ENCODE assay signal across 8 mouse cellular contexts in genomic region chr5:115237803-115238728, GRCm38 (mm10). TPM values are rescaled to one million over a fixed set of nuclear protein-coding genes. Genes with fewer than 3 reads are reported as not detected.
A peak's percentile ranks its signal among the peaks of the same experiment; 100 is the strongest.
DNase-seq lines count a peak whose midpoint lies in the region; ATAC-seq and TF ChIP-seq lines count a peak whose summit lies in the region.

No protein-coding gene starts in this region.

- no peaks in the 10 kb centered on the region for H3K9me3 ChIP-seq in forebrain, embryonic 15.5 days
- H3K9me3 ChIP-seq in lung, embryonic 14.5 days (ENCODE audit: low read depth, low read length) = no peaks in the 10 kb centered on the region

- H3K27ac ChIP-seq in forebrain, embryonic 15.5 days (replicated peaks) = 0 out of 2 replicates have a peak overlapping the region, but pooled peaks have one; percentile 13
- peak overlapping the region; percentile 93 for H3K27ac ChIP-seq in layer of hippocampus, adult 2 months
- peak overlapping the region; percentile 1; the same call in 1 of the 2 replicates for H3K27ac ChIP-seq in lung, embryonic 14.5 days (ENCODE audit: low read depth)
- H3K27ac ChIP-seq in olfactory bulb, adult 2 months (ENCODE audit: insufficient read depth, low read depth, low read length) = peak overlapping the region; percentile 30; the same call in 1 of the 2 replicates
- H3K27ac ChIP-seq in thymus, adult 2 months (ENCODE audit: control insufficient read depth, insufficient read depth, low read length) = no peak overlapping the region

- ATAC-seq in forebrain, embryonic 15.5 days (replicated peaks) = peak; percentile 76
- ATAC-seq in lung, embryonic 14.5 days (ENCODE audit: insufficient read depth) = peak; percentile 79

- H3K36me3 ChIP-seq in forebrain, embryonic 15.5 days = peaks cover 35% of the 10 kb centered on the region
- H3K36me3 ChIP-seq in lung, embryonic 14.5 days (ENCODE audit: insufficient read depth) = peaks cover 37% of the 10 kb centered on the region
- peaks cover 29% of the 10 kb centered on the region for H3K36me3 ChIP-seq in thymus, adult 2 months (ENCODE audit: control insufficient read depth, insufficient read depth, low read length)

- intact Hi-C loops in heart, postnatal 36 days (cut with DNase I) = loop anchor here (2.0 to 5.0 kb wide), 3 partner anchors 33 to 161 kb away; no protein-coding TSS in a partner anchor

- peaks cover 27% of the 10 kb centered on the region for H3K4me1 ChIP-seq in forebrain, embryonic 15.5 days
- 0 out of 2 replicates have a peak, but pooled peaks cover 4% of the 10 kb centered on the region for H3K4me1 ChIP-seq in lung, embryonic 14.5 days (ENCODE audit: insufficient read depth)
- peaks cover 15% of the 10 kb centered on the region for H3K4me1 ChIP-seq in olfactory bulb, adult 2 months (ENCODE audit: control insufficient read depth, insufficient read depth, low read length)
- H3K4me1 ChIP-seq in thymus, adult 2 months (replicated peaks; ENCODE audit: control insufficient read depth, insufficient read depth, low read length) = peaks cover 13% of the 10 kb centered on the region

- H3K9ac ChIP-seq in forebrain, embryonic 15.5 days (replicated peaks) = peak overlapping the region; percentile 65
- peak overlapping the region; percentile 79 for H3K9ac ChIP-seq in lung, embryonic 14.5 days

- peak overlapping the region; percentile 67 for H3K4me3 ChIP-seq in forebrain, embryonic 15.5 days
- peak overlapping the region; percentile 98 for H3K4me3 ChIP-seq in layer of hippocampus, adult 2 months
- peak overlapping the region; percentile 84 for H3K4me3 ChIP-seq in lung, embryonic 14.5 days (ENCODE audit: low read depth, low read length)
- peak overlapping the region; percentile 95 for H3K4me3 ChIP-seq in olfactory bulb, adult 2 months (ENCODE audit: insufficient read depth, low read depth, low read length)
- peak overlapping the region; percentile 76 for H3K4me3 ChIP-seq in thymus, adult 2 months (ENCODE audit: control insufficient read depth, insufficient read depth, low read length)

- under 1% methylated on average over 88 of the region's 88 CpGs for WGBS in forebrain, embryonic 15.5 days
- under 1% methylated on average over 88 of the region's 88 CpGs for WGBS in lung, embryonic 14.5 days
- WGBS in olfactory bulb, adult 2 months = under 1% methylated on average over 88 of the region's 88 CpGs
- WGBS in thymus, adult 2 months = under 1% methylated on average over 88 of the region's 88 CpGs

- peak; percentile 62 for TF ChIP-seq CTCF in layer of hippocampus, adult 2 months (conservative IDR thresholded peaks at IDR 0.05)
- no peak for TF ChIP-seq CTCF in lung, embryonic 14.5 days (IDR thresholded peaks at IDR 0.05; ENCODE audit: low read depth)
- TF ChIP-seq CTCF in olfactory bulb, adult 2 months (IDR thresholded peaks at IDR 0.05; ENCODE audit: insufficient read depth, low read depth, low read length) = no peak
- TF ChIP-seq CTCF in thymus, adult 2 months (IDR thresholded peaks at IDR 0.05; ENCODE audit: borderline replicate concordance, control insufficient read depth, extremely low read depth, insufficient read depth, low read length, poor library complexity) = no peak

- H3K4me2 ChIP-seq in forebrain, embryonic 15.5 days (replicated peaks) = peak overlapping the region; percentile 76
- H3K4me2 ChIP-seq in lung, embryonic 14.5 days = peak overlapping the region; percentile 94

- TF ChIP-seq POLR2A in olfactory bulb, adult 2 months (IDR thresholded peaks at IDR 0.05; ENCODE audit: insufficient read depth, low read depth, low read length) = peak; percentile 65; the same call in 1 of the 2 replicates
- peak; percentile 80 for TF ChIP-seq POLR2A in thymus, adult 2 months (IDR thresholded peaks at IDR 0.05; ENCODE audit: control insufficient read depth, extremely low read depth, insufficient read depth, low read length, poor library complexity)

- DNase-seq in ES-CJ7 (ENCODE audit: low read depth, low spot score) = peak; percentile 92
- peak; percentile 92 for DNase-seq in cerebellum, adult 11 months
- peak; percentile 94 for DNase-seq in heart, postnatal 36 days
- peak; percentile 92 to 93 for DNase-seq in layer of hippocampus, adult 2 months (ENCODE audit: low spot score in 2 of 2)
- DNase-seq in lung, embryonic 14.5 days = peak; percentile 97
- peak; percentile 93 for DNase-seq in thymus, adult 2 months

- H3K27me3 ChIP-seq in forebrain, embryonic 15.5 days = no peaks in the 10 kb centered on the region; the same call in 1 of the 2 replicates
- H3K27me3 ChIP-seq in lung, embryonic 14.5 days (ENCODE audit: insufficient read depth, low read length) = peaks cover 13% of the 10 kb centered on the region
- H3K27me3 ChIP-seq in thymus, adult 2 months (ENCODE audit: control insufficient read depth, insufficient read depth, low read length) = no peaks in the 10 kb centered on the region; the same call in 1 of the 2 replicates

RNA-seq across cellular contexts. Expression of gene Pop5, which starts 2.4 kb away (rescaled TPM):
- polyA plus RNA-seq in forebrain, embryonic 15.5 days (2015; fragmentation: Nextera tagmentation; extraction: Ambion mirVana) = 96.9 and 98.6 TPM in 2 replicates
- 10 to 100 TPM; 31.5 to 35.5 TPM for total RNA-seq in heart, postnatal 36 days (2021)
- total RNA-seq in layer of hippocampus, adult 2 months (2021) = 100 to 1,000 TPM; 103 to 104 TPM
- 111 TPM in 2 replicates for polyA plus RNA-seq in lung, embryonic 14.5 days (2014; fragmentation: Nextera tagmentation; extraction: Ambion mirVana)
- not detected in 2 replicates for polyA plus RNA-seq in olfactory bulb, adult 2 months (2012; ENCODE audit: insufficient read depth, insufficient read length, low replicate concordance, missing spikeins)
- polyA plus RNA-seq in thymus, adult 2 months (2012; rRNA removed) = 166 and 189 TPM in 2 replicates

RNA-seq across cellular contexts. Expression of gene Rnf10, which starts 34.6 kb away (rescaled TPM):
- polyA plus RNA-seq in forebrain, embryonic 15.5 days (2015; fragmentation: Nextera tagmentation; extraction: Ambion mirVana) = 185 and 191 TPM in 2 replicates
- 100 to 1,000 TPM; 378 to 424 TPM for total RNA-seq in heart, postnatal 36 days (2021)
- 100 to 1,000 TPM; 238 to 248 TPM for total RNA-seq in layer of hippocampus, adult 2 months (2021)
- 92.5 and 97.2 TPM in 2 replicates for polyA plus RNA-seq in lung, embryonic 14.5 days (2014; fragmentation: Nextera tagmentation; extraction: Ambion mirVana)
- polyA plus RNA-seq in olfactory bulb, adult 2 months (2012; ENCODE audit: insufficient read depth, insufficient read length, low replicate concordance, missing spikeins) = 496 TPM in 1 of 2 replicates, not detected in the other
- polyA plus RNA-seq in thymus, adult 2 months (2012; rRNA removed) = 178 and 224 TPM in 2 replicates

RNA-seq across cellular contexts. Expression of gene Coq5, which starts 41.4 kb away (rescaled TPM):
- 59.4 and 61.3 TPM in 2 replicates for polyA plus RNA-seq in forebrain, embryonic 15.5 days (2015; fragmentation: Nextera tagmentation; extraction: Ambion mirVana)
- 100 to 1,000 TPM; 137 to 167 TPM for total RNA-seq in heart, postnatal 36 days (2021)
- 10 to 100 TPM; 40.9 to 42.6 TPM for total RNA-seq in layer of hippocampus, adult 2 months (2021)
- polyA plus RNA-seq in lung, embryonic 14.5 days (2014; fragmentation: Nextera tagmentation; extraction: Ambion mirVana) = 39.2 and 40.7 TPM in 2 replicates
- not detected in 2 replicates for polyA plus RNA-seq in olfactory bulb, adult 2 months (2012; ENCODE audit: insufficient read depth, insufficient read length, low replicate concordance, missing spikeins)
- 11.6 and 12.5 TPM in 2 replicates for polyA plus RNA-seq in thymus, adult 2 months (2012; rRNA removed)

RNA-seq across cellular contexts. Expression of gene Cabp1, which starts 43.9 kb away (rescaled TPM):
- polyA plus RNA-seq in forebrain, embryonic 15.5 days (2015; fragmentation: Nextera tagmentation; extraction: Ambion mirVana) = 9.2 and 9.8 TPM in 2 replicates
- 1 to 10 TPM; 1.8 to 3.2 TPM for total RNA-seq in heart, postnatal 36 days (2021)
- 100 to 1,000 TPM; 124 to 129 TPM for total RNA-seq in layer of hippocampus, adult 2 months (2021)
- 2.4 and 2.6 TPM in 2 replicates for polyA plus RNA-seq in lung, embryonic 14.5 days (2014; fragmentation: Nextera tagmentation; extraction: Ambion mirVana)
- not detected in 2 replicates for polyA plus RNA-seq in olfactory bulb, adult 2 months (2012; ENCODE audit: insufficient read depth, insufficient read length, low replicate concordance, missing spikeins)
- 0.50 and 0.58 TPM in 2 replicates for polyA plus RNA-seq in thymus, adult 2 months (2012; rRNA removed)

Comparison
In these comparisons a context has a peak if more than half of its experiments do, and no peak if none do; other contexts are left out.
1. RNA of gene Pop5, which starts 2.4 kb away (polyA plus RNA-seq): 166 to 189 TPM in thymus, adult 2 months, 111 TPM in lung, embryonic 14.5 days and 96.9 to 98.6 TPM in forebrain, embryonic 15.5 days; not detected in olfactory bulb, adult 2 months; every median in the first group is over 10 times any median in the second.
2. RNA of gene Coq5, which starts 41.4 kb away (polyA plus RNA-seq): 59.4 to 61.3 TPM in forebrain, embryonic 15.5 days, 39.2 to 40.7 TPM in lung, embryonic 14.5 days and 11.6 to 12.5 TPM in thymus, adult 2 months; not detected in olfactory bulb, adult 2 months; every median in the first group is over 10 times any median in the second.
3. Peak in every context shown above with its lines, with median percentiles within 50 percentile points of each other: DNase-seq and H3K4me3 ChIP-seq.